Mouse (Mus musculus) liver, embryonic 13.5 days (tissue): ENCODE results near the gene Lamtor3. TPM values are rescaled to one million over a fixed set of nuclear protein-coding genes. Genes with fewer than 3 reads are reported as not detected.
"Not testable (repeated sequence)": the region's sequence is repeated elsewhere in the genome, so short reads cannot be mapped to it uniquely, and the experiment has no call there.

Experiments
- ATAC-seq: fragments of 200-750 bp; cut with Nextera tagmentation; 2 replicates; pipeline ENCODE4 v1.8.0; 2017; ENCODE audit warnings: low read depth, mild to moderate bottlenecking, moderate number of reproducible peaks, moderate library complexity
- DNase-seq: peaks from one replicate; pipeline ENCODE4 v3.0.0; 2022
- H3K27ac ChIP-seq: fragments of 300-500 bp; sonication (generic); 2 replicates; pipeline ENCODE4 v1.5.1; 2015; ENCODE audit warnings: moderate library complexity, mild to moderate bottlenecking, inconsistent platforms
- H3K27me3 ChIP-seq: fragments of 300-500 bp; sonication (generic); 2 replicates; pipeline ENCODE4 v1.6.1; 2015; ENCODE audit warnings: mild to moderate bottlenecking, inconsistent platforms
- H3K36me3 ChIP-seq: fragments of 300-500 bp; sonication (generic); 2 replicates; pipeline ENCODE4 v1.6.1; 2015; ENCODE audit warnings: mild to moderate bottlenecking, inconsistent platforms
- H3K4me1 ChIP-seq: fragments of 300-500 bp; sonication (generic); replicated peaks from 2 replicates; pipeline ENCODE4 v1.6.1; 2015; ENCODE audit warnings: inconsistent platforms
- H3K4me2 ChIP-seq: fragments of 300-500 bp; sonication (generic); 2 replicates; pipeline ENCODE4 v1.6.1; 2015; ENCODE audit warnings: inconsistent platforms, mild to moderate bottlenecking, moderate library complexity
- H3K4me3 ChIP-seq: fragments of 300-500 bp; sonication (generic); replicated peaks from 2 replicates; pipeline ENCODE4 v1.5.1; 2015; ENCODE audit warnings: mild to moderate bottlenecking, inconsistent platforms
- H3K9ac ChIP-seq: fragments of 300-500 bp; sonication (generic); 2 replicates; pipeline ENCODE4 v1.6.1; 2015; ENCODE audit warnings: mild to moderate bottlenecking, inconsistent platforms
- H3K9me3 ChIP-seq: fragments of 300-500 bp; sonication (generic); replicated peaks from 2 replicates; pipeline ENCODE4 v1.6.1; 2016; ENCODE audit warnings: inconsistent platforms
- WGBS: fragments of 180-500 bp; shearing (Covaris S2); methylation state at CpG from one replicate; pipeline ENCODE4 v1.1.7; 2015; ENCODE audit not compliant: insufficient replicate concordance; 5-methylcytosine and 5-hydroxymethylcytosine counted together
- polyA plus RNA-seq: library from polyadenylated mRNA; unstranded; fragments of >200 nt; fragmentation: Nextera tagmentation; extraction: Ambion mirVana; gene quantifications from 2 replicates; pipeline ENCODE4 v1.2.1, GENCODE M21; 2015

The Lamtor3 gene
- polyA plus RNA-seq, 1 experiment from 2014 or later: 65.6 TPM

DNA sequence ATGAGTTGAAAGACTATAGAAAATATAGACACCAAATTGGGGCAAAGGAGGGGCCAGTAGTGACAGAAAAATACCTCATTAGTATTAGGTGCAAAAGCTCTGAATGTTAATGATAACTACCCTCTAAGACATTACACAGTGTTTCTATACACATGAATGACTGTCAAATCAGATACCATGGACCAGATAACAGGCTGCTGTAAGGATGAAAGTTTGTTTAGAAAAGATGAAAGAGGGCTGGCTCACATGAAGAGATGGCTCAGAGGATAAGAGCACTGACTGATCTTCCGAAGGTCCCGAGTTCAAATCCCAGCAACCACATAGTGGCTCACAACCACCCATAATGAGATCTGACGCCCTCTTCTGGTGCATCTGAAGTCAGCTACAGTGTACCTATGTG is 33.0 kb downstream of the Lamtor3 start:
- H3K4me1 ChIP-seq: peaks cover 94% of the 10 kb centered on the region
- H3K9me3 ChIP-seq, ATAC-seq, H3K9ac ChIP-seq, H3K4me2 ChIP-seq, DNase-seq, H3K4me3 ChIP-seq, H3K27me3 ChIP-seq: not testable (repeated sequence)
- WGBS: 66% methylated on average over 3 of the region's 3 CpGs
- H3K36me3 ChIP-seq: peaks cover 17% of the 10 kb centered on the region
- H3K27ac ChIP-seq: peak overlapping the region; percentile 89; the same call in 1 of the 2 replicates

DNA sequence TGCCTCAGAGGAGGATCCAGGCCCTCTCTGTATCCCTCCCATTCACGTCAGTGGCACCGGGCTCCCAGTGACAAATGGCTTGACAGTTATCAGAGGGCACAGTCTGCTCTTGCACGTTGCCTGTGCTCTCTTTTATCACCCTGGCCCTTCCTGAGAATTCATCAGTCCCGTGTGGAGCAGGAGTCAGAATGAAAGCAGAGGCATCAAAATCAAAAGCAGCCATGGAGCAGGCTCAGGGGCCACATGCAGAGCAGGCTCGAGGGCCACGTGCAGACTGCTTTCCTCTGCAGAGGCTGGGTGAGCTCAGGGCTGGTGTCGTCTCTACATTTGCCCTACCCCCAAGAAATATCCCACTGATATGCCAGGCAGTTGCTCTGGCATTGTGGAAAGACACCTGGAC is 33.5 kb downstream of the Lamtor3 start:
- peak; percentile 67 for DNase-seq
- Histone ChIP-seq H3K27me3 (no peaks in the 10 kb centered on the region), H3K36me3 (peaks cover 17% of the 10 kb centered on the region), H3K27ac (peak overlapping the region; percentile 89), H3K4me1 (peaks cover 97% of the 10 kb centered on the region), H3K4me2 (peak overlapping the region; percentile 44), H3K4me3 (no peak overlapping the region), H3K9me3 (no peaks in the 10 kb centered on the region), H3K9ac (peak overlapping the region; percentile 44)
- ATAC-seq: peak; percentile 77
- 6% methylated on average over 7 of the region's 7 CpGs for WGBS

- Histone ChIP-seq H3K27ac (peak overlapping the region; percentile 89), H3K9ac (peak overlapping the region; percentile 44), H3K36me3 (peaks cover 17% of the 10 kb centered on the region), H3K27me3 (no peaks in the 10 kb centered on the region), H3K4me2 (peak overlapping the region; percentile 44), H3K9me3 (no peaks in the 10 kb centered on the region), H3K4me3 (peak overlapping the region; percentile 16; the same call in 1 of the 2 replicates), H3K4me1 (peaks cover 97% of the 10 kb centered on the region)
- WGBS: 17% methylated on average over 4 of the region's 4 CpGs
- peak; percentile 54 for ATAC-seq
- DNase-seq: no peak
These were observed 34.1 kb downstream of the Lamtor3 start for GRCm38 (mm10) chr3:137952225-137952913.

- peaks cover 15% of the 10 kb centered on the region for H3K36me3 ChIP-seq
- peak overlapping the region; percentile 89 for H3K27ac ChIP-seq
- H3K27me3 ChIP-seq: no peaks in the 10 kb centered on the region
- WGBS: 9% methylated on average over 14 of the region's 14 CpGs
- peak overlapping the region; percentile 44 for H3K9ac ChIP-seq
- H3K4me2 ChIP-seq: peak overlapping the region; percentile 44
- peak; percentile 37 for ATAC-seq
- H3K4me1 ChIP-seq: peaks cover 97% of the 10 kb centered on the region
- peak; percentile 63 for DNase-seq
- H3K9me3 ChIP-seq: no peaks in the 10 kb centered on the region
- peak overlapping the region; percentile 16; the same call in 1 of the 2 replicates for H3K4me3 ChIP-seq
These were observed 34.9 kb downstream of the Lamtor3 start for GRCm38 (mm10) chr3:137952914-137953880.

DNA sequence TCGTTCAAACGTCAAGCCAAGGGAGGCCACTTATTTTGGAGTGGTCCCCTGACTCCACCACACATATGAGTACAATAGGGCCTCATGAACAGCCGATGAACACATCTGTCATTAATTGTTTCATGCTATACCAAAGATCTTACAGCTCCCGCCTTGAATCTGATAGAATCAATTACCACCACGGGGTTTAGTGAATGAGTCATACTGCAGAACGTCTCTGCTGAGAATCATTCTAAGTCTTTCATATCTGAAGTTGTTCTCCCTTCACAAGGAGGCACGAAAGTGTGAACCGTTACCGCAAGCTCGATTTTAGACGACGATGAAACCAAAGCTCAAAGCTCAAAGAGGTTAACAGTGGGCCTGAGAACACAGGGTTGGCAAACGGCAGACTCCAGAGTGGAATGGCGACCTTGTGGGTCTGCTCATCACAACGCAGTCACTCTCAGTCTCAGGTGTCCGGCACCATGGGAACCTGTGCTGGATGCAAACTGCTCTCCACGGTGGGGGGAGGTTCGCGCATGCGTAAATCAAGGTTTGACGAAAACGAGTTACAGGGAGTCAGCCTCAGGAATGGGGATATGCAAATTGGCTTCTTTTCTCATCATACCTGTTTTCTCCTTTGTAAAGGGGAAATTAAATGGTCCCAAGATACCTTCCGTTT is 36.1 kb downstream of the Lamtor3 start:
- peak overlapping the region; percentile 44; the same call in 1 of the 2 replicates for H3K9ac ChIP-seq
- peaks cover 95% of the 10 kb centered on the region for H3K4me1 ChIP-seq
- H3K27ac ChIP-seq: peak overlapping the region; percentile 89

DNA sequence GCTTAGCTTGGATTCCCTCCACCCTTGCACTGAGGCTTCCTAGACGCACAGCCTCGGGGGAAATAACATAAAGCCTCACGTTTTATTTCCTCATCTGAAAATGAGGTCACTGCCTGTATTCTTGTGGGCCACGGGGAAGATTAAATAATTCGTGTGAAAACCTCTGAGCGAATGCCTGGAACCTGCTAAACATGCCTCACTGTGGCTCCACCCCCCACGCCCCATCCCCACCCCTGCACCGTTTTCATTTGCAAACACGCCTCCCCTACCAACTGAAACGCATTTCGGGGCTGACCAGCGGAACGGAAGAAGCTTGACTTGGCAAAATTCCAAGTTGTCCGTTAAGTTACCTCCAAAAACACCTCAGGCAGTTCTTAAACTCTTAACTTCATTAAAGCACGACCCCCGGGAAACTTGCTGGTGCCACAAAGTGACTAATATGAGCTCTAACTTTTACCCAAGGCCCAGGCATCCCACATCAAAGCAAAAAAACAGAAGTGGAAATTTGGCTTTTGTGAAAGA is 37.3 kb downstream of the Lamtor3 start:
- H3K4me3 ChIP-seq: peak overlapping the region; percentile 19
- WGBS: 12% methylated on average over 16 of the region's 16 CpGs
- no peak for DNase-seq

More for the DNA sequence above, 36.1 kb downstream of the Lamtor3 start:
- Histone ChIP-seq H3K27me3 (no peaks in the 10 kb centered on the region), H3K36me3 (peaks cover 3% of the 10 kb centered on the region), H3K9me3 (no peaks in the 10 kb centered on the region), H3K4me3 (no peak overlapping the region), H3K4me2 (peak overlapping the region; percentile 1; the same call in 1 of the 2 replicates)
- ATAC-seq (no peak), DNase-seq (no peak)
- 56% methylated on average over 23 of the region's 23 CpGs for WGBS

DNA sequence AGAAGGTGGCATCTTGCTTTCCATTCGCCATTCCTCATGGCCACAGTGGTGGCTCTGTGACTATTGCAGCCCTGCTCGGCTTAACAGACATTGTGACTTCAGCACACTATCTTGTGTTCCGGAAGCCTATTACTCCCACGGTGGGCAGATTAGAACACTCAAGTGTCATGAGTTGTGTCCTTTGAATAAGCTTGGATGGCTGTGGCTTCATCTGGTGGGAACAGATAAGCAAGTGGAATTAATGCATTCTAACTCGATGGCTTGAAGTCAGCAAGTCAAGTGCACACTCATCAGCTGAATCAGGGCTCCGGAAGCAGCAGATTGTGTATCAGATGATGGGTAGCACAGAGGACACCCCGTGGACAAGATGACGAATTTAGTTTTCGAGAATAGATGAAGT is 39.6 kb downstream of the Lamtor3 start:
- Histone ChIP-seq H3K9me3 (no peaks in the 10 kb centered on the region), H3K36me3 (peaks cover 15% of the 10 kb centered on the region), H3K4me2 (peak overlapping the region; percentile 52), H3K27ac (peak overlapping the region; percentile 88), H3K4me1 (peaks cover 80% of the 10 kb centered on the region), H3K27me3 (no peaks in the 10 kb centered on the region), H3K4me3 (no peak overlapping the region; the same call in 1 of the 2 replicates), H3K9ac (peak overlapping the region; percentile 57)
- DNase-seq (peak; percentile 78), ATAC-seq (peak; percentile 91)
- 13% methylated on average over 9 of the region's 9 CpGs for WGBS

More for the DNA sequence above, 37.3 kb downstream of the Lamtor3 start:
- peak overlapping the region; percentile 55 for H3K9ac ChIP-seq
- no peaks in the 10 kb centered on the region for H3K27me3 ChIP-seq
- no peaks in the 10 kb centered on the region for H3K9me3 ChIP-seq
- H3K4me2 ChIP-seq: peak overlapping the region; percentile 61
- ATAC-seq: no peak
- peaks cover 4% of the 10 kb centered on the region for H3K36me3 ChIP-seq
- peaks cover 85% of the 10 kb centered on the region for H3K4me1 ChIP-seq
- peak overlapping the region; percentile 74 for H3K27ac ChIP-seq

GRCm38 (mm10) chr3:137958352-137958751 is 40.0 kb downstream of the Lamtor3 start:
- DNase-seq: no peak
- Histone ChIP-seq H3K4me2 (peak overlapping the region; percentile 52; the same call in 1 of the 2 replicates), H3K27ac (peak overlapping the region; percentile 88)

GRCm38 (mm10) chr3:137959456-137959855 is 41.1 kb downstream of the Lamtor3 start:
- Histone ChIP-seq H3K4me1 (peaks cover 71% of the 10 kb centered on the region), H3K4me3 (no peak overlapping the region), H3K9me3 (no peaks in the 10 kb centered on the region), H3K4me2 (no peak overlapping the region), H3K27ac (peak overlapping the region; percentile 41), H3K36me3 (peaks cover 26% of the 10 kb centered on the region), H3K9ac (no peak overlapping the region), H3K27me3 (no peaks in the 10 kb centered on the region)
- 69% methylated on average over 4 of the region's 4 CpGs for WGBS
- no peak for DNase-seq
- no peak for ATAC-seq

More at GRCm38 (mm10) chr3:137958352-137958751, 40.0 kb downstream of the Lamtor3 start:
- Histone ChIP-seq H3K9ac (peak overlapping the region; percentile 40; the same call in 1 of the 2 replicates), H3K4me3 (no peak overlapping the region), H3K36me3 (peaks cover 18% of the 10 kb centered on the region), H3K27me3 (no peaks in the 10 kb centered on the region), H3K4me1 (peaks cover 77% of the 10 kb centered on the region), H3K9me3 (no peaks in the 10 kb centered on the region)
- 79% methylated on average over 4 of the region's 4 CpGs for WGBS
- ATAC-seq: no peak

DNA sequence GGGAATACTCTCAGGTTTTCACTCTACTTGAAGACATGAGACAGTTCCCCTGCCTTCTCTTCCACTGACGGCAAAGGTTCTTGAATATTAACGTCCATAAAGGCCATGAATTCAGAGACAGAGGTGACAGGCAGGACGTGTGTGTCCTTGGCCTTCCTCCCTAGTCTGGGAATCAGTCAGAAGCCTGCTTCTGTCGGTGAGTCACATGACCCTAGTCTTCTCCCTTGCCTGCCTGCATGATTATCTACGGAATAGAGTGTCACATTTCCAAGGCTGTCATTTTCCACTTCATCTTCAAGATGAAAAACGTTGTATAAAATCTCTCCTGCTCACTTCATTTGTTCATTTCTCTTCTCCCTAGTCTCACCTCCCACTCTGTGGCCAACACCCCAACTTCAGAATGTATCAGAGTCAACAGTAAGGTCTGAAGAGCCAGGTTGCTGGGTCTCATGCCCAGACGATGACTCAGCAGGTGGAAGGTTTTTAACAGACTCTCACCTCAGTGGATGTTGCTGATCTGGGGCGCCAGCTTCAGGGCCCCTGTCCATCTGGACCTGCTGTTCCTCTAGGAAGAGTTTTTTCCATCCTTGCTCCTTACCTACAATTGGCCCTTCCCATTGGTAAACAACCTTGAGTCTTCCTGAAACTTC is 43.6 kb downstream of the Lamtor3 start:
- Histone ChIP-seq H3K27ac (peak overlapping the region; percentile 56), H3K4me2 (no peak overlapping the region), H3K4me3 (no peak overlapping the region), H3K4me1 (peaks cover 60% of the 10 kb centered on the region), H3K9me3 (no peaks in the 10 kb centered on the region), H3K27me3 (no peaks in the 10 kb centered on the region), H3K36me3 (peaks cover 48% of the 10 kb centered on the region), H3K9ac (no peak overlapping the region)
- DNase-seq (no peak), ATAC-seq (peak; percentile 14; the same call in 1 of the 2 replicates)
- 58% methylated on average over 8 of the region's 8 CpGs for WGBS
